Mouse (Mus musculus): ENCODE data around the gene Banf2.

Gene Banf2

DNA sequence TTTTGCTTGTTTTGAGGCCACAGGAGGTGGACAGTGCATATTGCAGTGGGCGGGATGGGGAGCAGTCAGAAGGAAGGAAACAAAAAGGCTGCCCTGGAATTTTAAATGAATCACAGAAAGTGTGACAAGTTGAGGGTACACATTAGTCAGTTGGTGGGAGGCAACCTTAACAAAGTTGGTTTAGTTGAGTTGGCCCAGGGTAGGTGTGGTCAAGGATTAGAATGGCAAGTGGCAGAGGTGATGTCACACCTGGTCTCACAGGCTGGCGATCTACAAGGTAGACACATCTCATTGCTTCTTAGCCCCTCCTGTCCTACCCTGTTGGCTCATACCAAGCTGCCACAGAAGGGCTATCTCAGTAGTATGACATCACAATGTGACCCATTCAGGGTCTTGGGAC lies at the start of gene Banf2:
TSS of gene Banf2 (plus strand) at position 396 of the 400 bp plus-strand sequence.
- in situ Hi-C loops (cut with MboI, MseI): no loop called here

GRCm38 (mm10) chr2:143983482-143983881 lies 49.4 kb upstream of the Banf2 start:
- in situ Hi-C loops (cut with MboI, MseI): no loop called here

- in situ Hi-C loops (cut with MboI, MseI): no loop called here
Observed at GRCm38 (mm10) chr2:143987485-143987884, 45.4 kb upstream of the Banf2 start.

DNA sequence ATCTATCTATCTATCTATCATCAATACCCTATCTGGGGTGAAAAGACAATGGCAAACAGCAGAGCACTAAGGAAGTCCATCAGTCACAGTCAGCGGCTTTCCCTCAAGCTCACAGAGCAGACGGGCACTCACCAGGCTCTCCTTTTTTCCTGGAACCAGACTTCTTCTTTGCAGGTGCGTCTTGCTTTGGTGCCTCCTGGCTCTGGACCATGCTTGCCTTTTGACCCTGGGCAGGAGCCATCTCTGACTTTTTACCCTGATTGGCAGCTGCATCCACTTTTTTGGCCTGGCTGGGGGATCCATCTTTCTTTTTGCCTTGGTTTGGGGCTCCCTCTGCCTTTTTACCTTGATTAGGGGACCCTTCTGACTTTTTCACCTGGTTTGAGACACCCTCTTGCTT lies 44.8 kb upstream of the Banf2 start:
- in situ Hi-C loops (cut with MboI, MseI): no loop called here

DNA sequence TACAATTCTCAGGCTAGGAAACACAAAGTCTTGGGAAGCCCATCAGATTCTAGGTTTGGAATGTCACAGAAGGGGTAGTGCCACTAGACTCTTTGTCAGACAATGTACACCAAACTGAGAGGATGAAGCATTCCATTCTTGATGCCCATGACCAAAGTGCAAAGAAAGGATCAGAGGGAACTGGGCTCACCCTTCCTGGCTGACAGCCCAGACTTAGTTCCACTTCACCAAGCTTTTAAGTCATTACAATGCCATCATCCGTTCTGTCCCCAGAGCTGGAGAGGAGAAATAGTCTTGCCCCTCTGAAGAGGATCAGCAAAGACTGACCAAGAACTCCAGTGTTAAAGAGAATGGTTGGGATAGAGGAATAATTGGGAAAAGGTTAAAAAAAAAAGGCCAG lies 41.9 kb upstream of the Banf2 start:
- in situ Hi-C loops (cut with MboI, MseI): no loop called here

DNA sequence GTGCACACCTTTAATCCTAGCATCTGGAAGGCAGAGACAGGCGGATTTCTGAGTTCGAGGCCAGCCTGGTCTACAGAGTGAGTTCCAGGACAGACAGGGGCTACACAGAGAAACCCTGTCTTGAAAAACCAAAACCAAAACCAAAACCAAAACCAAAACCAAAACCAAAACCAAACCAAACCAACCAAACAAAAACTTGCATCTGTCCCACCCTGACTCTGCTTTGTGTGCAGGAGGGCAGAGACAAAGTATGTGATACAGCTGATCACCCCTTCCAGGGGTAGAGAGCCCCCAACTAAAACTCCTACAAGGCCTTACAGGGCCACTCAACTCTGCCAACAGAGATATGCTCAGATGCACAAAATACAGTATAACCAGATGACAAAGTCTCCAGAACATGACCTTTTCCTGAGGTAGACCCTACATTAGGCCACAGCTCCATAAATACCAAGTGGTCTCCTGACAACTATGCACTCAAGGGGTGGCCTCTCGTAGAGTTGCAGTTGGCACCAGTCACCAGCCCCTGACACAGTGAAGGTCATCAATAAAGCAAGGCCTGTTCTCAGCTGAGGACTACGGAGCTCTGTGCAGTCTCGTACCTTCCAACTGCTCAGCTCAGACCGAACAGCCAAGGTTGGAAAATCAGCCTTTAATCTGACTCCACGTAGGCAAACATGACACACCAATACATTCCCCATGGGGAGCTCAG lies 40.7 kb upstream of the Banf2 start:
- in situ Hi-C loops (cut with MboI, MseI): no loop called here

- in situ Hi-C loops (cut with MboI, MseI): no loop called here
Observed at GRCm38 (mm10) chr2:143992977-143993376, 39.9 kb upstream of the Banf2 start.

DNA sequence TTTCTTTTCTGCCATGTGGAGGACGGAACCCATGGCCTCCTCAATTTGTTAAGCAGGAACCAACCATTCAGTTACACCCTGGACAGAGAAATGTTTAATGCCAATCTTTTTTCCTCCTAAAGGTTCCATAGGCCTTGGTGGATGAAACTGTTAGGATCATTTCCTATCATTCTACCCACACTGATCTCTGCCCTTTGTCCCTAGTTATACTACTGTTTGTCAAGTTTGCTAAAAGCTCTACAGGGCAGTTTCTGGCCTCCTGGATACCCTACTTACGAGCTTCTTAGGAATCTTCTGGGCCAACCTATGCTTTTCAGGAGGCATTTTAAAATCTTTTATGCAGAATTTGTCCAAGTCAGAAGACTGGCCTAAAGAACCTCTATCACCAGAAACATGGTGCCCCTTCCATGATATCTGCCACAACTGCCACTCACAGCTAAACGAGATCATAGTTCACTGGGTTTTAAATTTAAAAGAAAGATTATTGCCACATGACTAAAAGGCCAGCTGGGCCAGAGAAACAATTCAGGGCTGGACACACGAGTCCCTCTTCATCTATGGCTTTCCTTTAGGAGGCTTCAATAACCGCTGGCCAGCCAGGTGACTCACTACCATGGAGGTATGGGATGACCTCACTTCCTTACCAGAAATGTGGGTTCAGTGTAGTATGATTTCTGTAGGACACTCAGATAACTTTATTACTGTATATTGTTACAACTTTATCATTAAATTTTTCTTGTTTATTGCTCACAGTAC lies 30.5 kb upstream of the Banf2 start:
- in situ Hi-C loops (cut with MboI, MseI): loop anchor here (25.0 kb wide), 1 partner anchor 210 kb away; no protein-coding TSS in a partner anchor

DNA sequence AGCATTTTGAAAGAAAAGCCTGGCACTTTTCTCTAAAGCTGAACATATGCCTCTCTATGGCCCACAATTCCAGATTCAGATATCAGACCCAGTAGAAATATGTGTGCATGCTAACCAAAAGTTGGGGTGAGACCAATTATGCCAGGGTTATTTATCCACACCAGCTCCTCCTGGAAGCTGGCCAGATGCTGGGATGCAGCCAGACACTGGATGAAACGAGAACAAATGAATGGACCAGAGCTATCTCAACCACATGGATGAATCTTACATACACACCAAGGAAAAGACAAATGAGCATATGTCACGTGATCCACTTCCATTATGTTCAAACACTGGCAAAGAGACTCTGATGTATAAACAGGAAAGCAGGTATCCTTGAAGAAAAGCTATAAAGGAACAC lies 29.3 kb upstream of the Banf2 start:
- in situ Hi-C loops (cut with MboI, MseI): loop anchor here (25.0 kb wide), 1 partner anchor 209 kb away; no protein-coding TSS in a partner anchor

DNA sequence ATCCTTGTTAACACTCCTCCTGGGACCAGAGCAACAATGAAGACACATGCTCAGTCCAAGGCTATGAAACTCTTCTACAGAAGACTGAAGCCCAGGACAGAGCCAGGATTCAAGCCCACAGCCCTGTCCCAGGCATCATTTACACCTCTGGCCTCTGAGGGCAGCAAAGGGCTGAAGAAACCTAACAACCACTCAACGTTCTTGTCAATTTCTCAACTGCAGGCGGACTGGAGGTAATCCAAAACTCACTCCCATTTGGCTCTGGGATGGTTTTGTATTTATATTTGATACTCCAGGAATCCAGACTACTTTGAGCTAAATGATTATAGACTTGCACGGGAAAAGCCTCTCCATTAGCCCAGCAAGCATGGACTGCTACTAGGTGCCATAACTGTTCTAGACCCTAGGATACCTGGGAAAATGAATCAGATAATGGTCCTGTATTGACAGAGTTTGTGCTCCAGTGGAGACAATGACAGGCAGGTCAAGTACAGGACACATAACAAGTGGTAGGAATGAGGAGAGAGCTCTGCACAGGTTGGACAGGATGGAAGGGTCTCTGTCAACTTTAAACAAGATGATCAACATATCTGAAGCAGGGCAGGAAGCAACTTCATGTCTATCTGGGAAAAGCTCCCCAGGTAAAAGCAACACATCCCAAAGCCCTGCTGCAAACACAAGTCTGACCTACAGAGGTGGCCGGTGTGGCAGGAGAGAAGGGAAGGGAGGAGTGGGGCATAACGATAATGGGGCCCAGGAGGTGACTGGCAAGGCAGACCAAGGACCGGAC lies 27.5 kb upstream of the Banf2 start:
- in situ Hi-C loops (cut with MboI, MseI): loop anchor here (25.0 kb wide), 1 partner anchor 207 kb away; no protein-coding TSS in a partner anchor

- in situ Hi-C loops (cut with MboI, MseI): loop anchor here (25.0 kb wide), 1 partner anchor 206 kb away; no protein-coding TSS in a partner anchor
Observed at GRCm38 (mm10) chr2:144006686-144007085, 26.2 kb upstream of the Banf2 start.

DNA sequence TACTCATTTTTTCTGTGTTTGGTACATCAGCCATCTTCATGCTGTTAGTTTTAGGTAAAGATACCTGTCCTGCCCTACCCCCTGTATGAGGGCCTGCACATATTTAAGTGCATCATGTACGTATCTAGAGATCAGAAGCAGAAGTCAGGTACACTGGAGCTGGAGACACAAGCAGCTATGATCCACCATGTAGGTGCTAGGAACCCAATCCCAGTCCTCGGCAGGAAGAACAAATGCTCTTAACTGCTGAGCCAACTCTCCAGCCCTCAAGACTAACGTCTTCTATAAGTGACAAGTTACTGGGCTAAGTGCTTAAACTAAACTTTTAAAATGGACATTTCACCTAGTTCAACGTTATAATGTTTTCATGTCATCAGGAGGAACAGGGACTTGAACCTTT lies 25.6 kb upstream of the Banf2 start:
- in situ Hi-C loops (cut with MboI, MseI): loop anchor here (25.0 kb wide), 1 partner anchor 205 kb away; no protein-coding TSS in a partner anchor

GRCm38 (mm10) chr2:144009081-144009480 lies 23.8 kb upstream of the Banf2 start:
- in situ Hi-C loops (cut with MboI, MseI): loop anchor here (25.0 kb wide), 1 partner anchor 203 kb away; no protein-coding TSS in a partner anchor

- in situ Hi-C loops (cut with MboI, MseI): loop anchor here (25.0 kb wide), 1 partner anchor 203 kb away; no protein-coding TSS in a partner anchor
Observed at GRCm38 (mm10) chr2:144009551-144010281, 23.1 kb upstream of the Banf2 start.

GRCm38 (mm10) chr2:144010282-144011044 lies 22.4 kb upstream of the Banf2 start:
- in situ Hi-C loops (cut with MboI, MseI): loop anchor here (25.0 kb wide), 1 partner anchor 202 kb away; no protein-coding TSS in a partner anchor

- in situ Hi-C loops (cut with MboI, MseI): loop anchor here (25.0 kb wide), 1 partner anchor 201 kb away; no protein-coding TSS in a partner anchor
Observed at GRCm38 (mm10) chr2:144011080-144011551, 21.7 kb upstream of the Banf2 start, which contains the start of gene Rrbp1. Rrbp1 (minus strand) TSS chr2:144011263.

DNA sequence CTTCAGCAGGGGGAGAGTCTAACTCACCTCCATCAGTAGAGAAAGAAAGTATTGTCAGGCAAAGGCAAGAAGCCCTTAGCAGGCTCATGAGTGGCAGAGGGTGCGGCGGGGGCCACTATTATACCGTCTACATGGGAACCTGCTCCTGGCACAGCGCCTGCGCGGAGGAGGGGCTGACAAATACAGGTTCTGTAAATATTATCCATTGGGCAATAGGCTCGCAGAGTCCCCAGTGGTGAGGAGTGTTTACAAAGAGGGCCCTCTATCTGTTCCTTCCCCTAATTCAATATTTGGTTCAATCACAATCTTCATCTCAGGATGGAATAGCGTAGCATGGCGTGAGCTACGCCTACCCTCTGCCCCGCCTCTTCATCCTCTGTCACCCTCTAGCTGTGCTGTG lies 18.8 kb upstream of the Banf2 start:
- in situ Hi-C loops (cut with MboI, MseI): loop anchor here (25.0 kb wide), 1 partner anchor 198 kb away; no protein-coding TSS in a partner anchor

- in situ Hi-C loops (cut with MboI, MseI): loop anchor here (25.0 kb wide), 1 partner anchor 198 kb away; no protein-coding TSS in a partner anchor
Observed at GRCm38 (mm10) chr2:144014481-144014880, 18.4 kb upstream of the Banf2 start.

DNA sequence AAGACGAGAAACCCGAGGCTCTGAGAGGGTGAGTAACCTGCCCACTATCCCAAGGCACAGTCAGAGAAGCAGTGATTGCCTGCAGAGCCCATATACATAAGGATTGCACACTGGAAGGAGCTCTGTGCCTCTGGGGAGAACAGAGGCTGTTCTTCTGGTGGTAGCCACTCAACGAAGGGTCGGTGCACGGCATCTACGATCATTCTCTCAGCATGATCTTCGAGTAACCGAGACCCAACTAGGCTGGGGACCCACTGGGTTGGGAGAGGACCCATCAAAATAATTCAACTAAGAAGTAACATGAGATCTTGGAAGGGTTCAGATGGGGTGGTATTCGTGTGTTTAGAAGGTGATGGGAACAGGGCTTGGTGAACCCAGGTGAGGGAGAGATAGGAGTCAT lies 17.0 kb upstream of the Banf2 start:
- in situ Hi-C loops (cut with MboI, MseI): loop anchor here (25.0 kb wide), 1 partner anchor 196 kb away; no protein-coding TSS in a partner anchor

- in situ Hi-C loops (cut with MboI, MseI): loop anchor here (25.0 kb wide), 1 partner anchor 192 kb away; no protein-coding TSS in a partner anchor
Observed at GRCm38 (mm10) chr2:144019971-144020370, 12.9 kb upstream of the Banf2 start.
